Mouse (Mus musculus) megakaryocyte, embryonic 14.5 days (primary cell): Measurements from ENCODE around the gene Rasgrp3. TPM values are rescaled to one million over a fixed set of nuclear protein-coding genes. Genes with fewer than 3 reads are reported as not detected.

ENCODE experiments used
- H3K27me3 ChIP-seq: replicated peaks from 2 replicates; pipeline ENCODE3; 2012; ENCODE audit warnings: inconsistent platforms
- H3K36me3 ChIP-seq: replicated peaks from 2 replicates; pipeline ENCODE3; 2012; ENCODE audit warnings: low read length, inconsistent platforms, mixed read lengths
- H3K4me1 ChIP-seq: 2 replicates; pipeline ENCODE4 v1.6.1; 2012; ENCODE audit warnings: inconsistent platforms
- H3K4me3 ChIP-seq: replicated peaks from 2 replicates; pipeline ENCODE3; 2012; ENCODE audit warnings: moderate library complexity, mild to moderate bottlenecking, inconsistent platforms
- H3K9me3 ChIP-seq: 2 replicates; pipeline ENCODE4 v1.6.1; 2012; ENCODE audit warnings: inconsistent platforms
- FLI1 ChIP-seq: IDR thresholded peaks from 2 replicates; pipeline ENCODE4 v1.6.1; 2012; ENCODE audit warnings: low read length, inconsistent platforms, mixed read lengths
- GATA1 ChIP-seq: IDR thresholded peaks from 3 replicates; pipeline ENCODE4 v1.6.1; 2012; ENCODE audit warnings: mixed read lengths, low read length, inconsistent platforms, borderline replicate concordance
- polyA plus RNA-seq: library from polyadenylated mRNA; stranded (reverse); fragments of >175 nt; gene quantifications from 2 replicates; pipeline ENCODE4 v1.2.3, GENCODE M21; 2012; ENCODE audit warnings: low replicate concordance; ENCODE audit not compliant: insufficient read depth

Rasgrp3 gene
- polyA plus RNA-seq, 1 experiment, result 0.03 TPM

DNA sequence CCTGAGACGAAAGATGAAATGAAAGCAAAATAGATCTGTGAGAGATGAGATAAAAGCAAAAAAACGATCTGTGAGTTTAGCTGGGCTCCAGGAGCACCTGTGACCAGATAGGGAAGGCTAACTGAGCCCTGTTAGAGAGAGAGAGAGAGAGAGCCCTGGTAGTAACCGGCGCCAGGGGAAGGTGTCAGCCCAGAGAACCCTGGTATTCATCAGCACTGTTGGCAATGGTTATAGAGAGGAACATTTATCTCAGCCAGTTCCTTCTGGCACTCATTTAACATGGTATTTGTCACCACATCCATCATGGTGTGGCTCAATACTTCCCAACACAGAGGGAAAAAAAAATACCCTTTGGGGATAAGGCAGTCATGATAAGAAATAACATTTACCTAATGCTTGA is 80.9 kb downstream of the Rasgrp3 start:
- no peak overlapping the region for H3K4me3 ChIP-seq
- no peaks in the 10 kb centered on the region for H3K9me3 ChIP-seq
- no peak for TF ChIP-seq FLI1
- TF ChIP-seq GATA1, result no peak
- H3K4me1 ChIP-seq, result peaks cover 3% of the 10 kb centered on the region; the same call in 1 of the 2 replicates
- H3K27me3 ChIP-seq, result peaks cover 8% of the 10 kb centered on the region
- H3K36me3 ChIP-seq, result no peaks in the 10 kb centered on the region

DNA sequence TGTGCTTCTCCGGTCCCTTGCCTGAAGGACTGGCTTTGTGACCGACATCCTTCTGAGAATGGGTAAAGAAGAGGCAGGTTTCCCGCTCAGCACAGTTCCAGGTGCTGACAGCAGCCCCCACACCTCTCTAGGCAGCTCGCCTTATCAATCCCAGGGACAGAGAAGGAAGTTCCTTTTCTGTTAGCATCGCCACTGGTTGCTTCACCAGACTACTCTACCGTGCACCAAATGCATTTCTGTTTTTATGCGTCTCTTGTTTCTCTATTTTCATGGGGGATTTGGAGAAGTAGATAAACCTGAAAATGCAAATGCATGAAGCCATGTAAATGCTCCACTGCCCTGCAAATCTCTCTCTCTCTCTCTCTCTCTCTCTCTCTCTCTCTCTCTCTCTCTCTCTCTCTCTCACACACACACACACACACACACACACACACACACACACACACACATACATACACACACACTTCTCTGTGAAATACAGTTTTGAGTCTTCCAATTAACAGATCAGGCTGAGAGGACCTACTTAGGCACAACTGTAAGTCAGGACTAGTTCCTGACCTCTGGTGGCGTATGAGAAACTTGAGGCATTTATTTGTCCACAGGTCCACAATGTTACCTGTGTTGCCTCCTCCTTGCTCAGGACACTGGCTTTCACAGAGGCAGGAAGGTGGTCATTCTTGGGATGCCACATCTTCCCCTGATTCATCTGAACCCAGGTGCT is 82.6 kb downstream of the Rasgrp3 start:
- no peaks in the 10 kb centered on the region for H3K9me3 ChIP-seq
- TF ChIP-seq GATA1 (no peak), FLI1 (no peak)
- H3K4me1 ChIP-seq, result peaks cover 4% of the 10 kb centered on the region; the same call in 1 of the 2 replicates
- H3K4me3 ChIP-seq, result no peak overlapping the region
- no peaks in the 10 kb centered on the region for H3K36me3 ChIP-seq
- H3K27me3 ChIP-seq, result peaks cover 9% of the 10 kb centered on the region

DNA sequence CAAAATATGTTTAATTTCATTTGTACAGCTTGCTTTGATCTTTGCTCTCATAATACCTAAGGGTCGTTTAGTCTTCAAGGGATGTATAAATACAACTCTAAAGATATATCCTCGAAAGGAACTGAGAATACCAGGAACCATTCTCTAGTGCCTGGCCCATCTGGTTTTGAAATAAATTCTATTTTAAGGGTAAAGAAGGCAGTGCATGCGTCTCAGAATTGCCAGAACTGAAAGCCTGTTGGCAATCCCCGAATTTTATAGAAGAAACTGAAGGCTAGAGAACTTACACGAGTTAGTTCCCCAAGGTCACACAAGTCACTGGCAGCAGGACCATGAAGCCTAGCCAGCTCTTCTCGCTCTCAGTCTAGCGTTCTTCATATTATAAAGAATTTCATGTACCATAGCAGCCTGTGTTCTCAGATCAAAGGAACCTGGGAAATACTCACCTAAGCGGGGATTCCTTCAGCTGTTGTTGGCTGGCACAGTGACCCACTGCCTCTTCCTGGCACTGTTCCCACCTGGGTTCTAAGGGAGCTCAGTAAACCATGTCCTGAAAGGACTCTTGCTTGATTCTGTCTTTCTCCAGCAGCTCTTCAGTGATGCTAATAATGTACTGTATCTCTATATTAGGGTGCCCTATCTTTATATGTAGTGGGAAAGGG is 83.7 kb downstream of the Rasgrp3 start:
- H3K27me3 ChIP-seq, result peaks cover 9% of the 10 kb centered on the region
- no peaks in the 10 kb centered on the region for H3K36me3 ChIP-seq
- no peak overlapping the region for H3K4me3 ChIP-seq
- no peaks in the 10 kb centered on the region for H3K9me3 ChIP-seq
- peaks cover 14% of the 10 kb centered on the region for H3K4me1 ChIP-seq
- TF ChIP-seq FLI1, result no peak
- no peak for TF ChIP-seq GATA1

DNA sequence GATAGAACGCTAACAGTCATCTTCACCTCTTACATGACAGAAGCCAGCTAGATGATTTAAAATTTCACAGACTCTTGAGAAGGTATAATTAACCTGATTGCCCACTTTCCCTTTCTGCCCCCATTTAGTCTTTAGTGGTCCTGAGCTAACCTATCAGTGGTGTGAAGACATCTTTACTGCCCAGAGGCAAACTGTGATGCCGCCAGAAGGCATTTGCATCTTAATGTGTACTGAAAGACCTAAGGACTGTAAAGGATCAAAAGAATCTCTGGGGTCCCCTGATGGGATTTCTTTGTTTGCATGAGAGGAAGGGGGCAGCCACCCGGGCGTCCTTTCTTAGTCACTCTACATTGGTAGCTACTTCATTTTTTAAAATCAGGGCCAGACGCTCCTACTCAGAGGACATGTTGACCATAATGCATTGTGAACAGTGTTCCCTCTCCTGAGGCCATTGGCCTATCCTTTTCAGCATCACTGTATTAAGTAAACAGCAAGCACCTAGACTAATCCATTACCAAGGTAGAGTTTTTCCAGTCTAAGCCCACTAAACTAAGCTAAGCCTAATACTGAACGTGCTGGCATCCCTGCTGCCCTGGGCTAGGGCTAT is 85.6 kb downstream of the Rasgrp3 start:
- Histone ChIP-seq H3K9me3 (no peaks in the 10 kb centered on the region), H3K27me3 (peaks cover 7% of the 10 kb centered on the region), H3K4me1 (peaks cover 15% of the 10 kb centered on the region), H3K36me3 (no peaks in the 10 kb centered on the region), H3K4me3 (no peak overlapping the region)
- TF ChIP-seq FLI1, result no peak
- TF ChIP-seq GATA1, result no peak

DNA sequence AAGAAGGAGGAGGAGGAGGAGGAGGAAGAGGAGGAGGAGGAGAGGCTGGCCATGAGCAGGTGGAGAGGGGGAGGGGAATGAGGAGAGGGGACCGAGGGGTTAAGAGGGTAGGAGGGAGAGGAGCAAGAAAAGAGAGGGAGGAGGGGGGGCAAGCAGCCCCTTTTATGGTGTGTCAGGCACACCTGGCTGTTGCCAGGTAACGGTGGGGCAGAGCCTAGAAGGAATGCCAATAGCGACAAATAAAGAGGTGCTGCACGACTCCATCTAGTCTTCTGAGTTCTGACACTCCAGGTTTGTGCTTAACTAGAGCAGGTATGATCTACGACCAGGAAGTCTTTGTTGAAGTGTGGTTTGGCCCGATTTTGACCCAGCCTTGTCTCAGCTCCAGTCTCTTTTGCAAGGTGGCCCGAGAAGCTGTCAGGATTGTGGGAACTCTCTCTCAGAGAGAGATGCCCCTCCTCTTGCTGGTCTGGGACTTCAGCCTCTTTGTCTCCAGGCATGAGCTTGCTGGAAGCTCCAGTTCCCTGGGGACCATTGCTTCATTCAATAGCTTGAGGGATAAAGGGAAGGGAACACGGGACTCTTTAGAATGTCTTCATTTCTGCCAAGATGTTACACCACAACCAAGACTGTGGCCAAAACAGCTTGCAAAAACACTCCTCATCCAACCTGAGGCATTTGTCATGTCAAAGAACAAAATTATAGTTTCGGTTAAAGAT is 86.8 kb downstream of the Rasgrp3 start:
- Histone ChIP-seq H3K27me3 (peaks cover 7% of the 10 kb centered on the region), H3K36me3 (no peaks in the 10 kb centered on the region), H3K9me3 (no peaks in the 10 kb centered on the region), H3K4me3 (no peak overlapping the region), H3K4me1 (peaks cover 15% of the 10 kb centered on the region)
- TF ChIP-seq GATA1 (no peak), FLI1 (no peak)

DNA sequence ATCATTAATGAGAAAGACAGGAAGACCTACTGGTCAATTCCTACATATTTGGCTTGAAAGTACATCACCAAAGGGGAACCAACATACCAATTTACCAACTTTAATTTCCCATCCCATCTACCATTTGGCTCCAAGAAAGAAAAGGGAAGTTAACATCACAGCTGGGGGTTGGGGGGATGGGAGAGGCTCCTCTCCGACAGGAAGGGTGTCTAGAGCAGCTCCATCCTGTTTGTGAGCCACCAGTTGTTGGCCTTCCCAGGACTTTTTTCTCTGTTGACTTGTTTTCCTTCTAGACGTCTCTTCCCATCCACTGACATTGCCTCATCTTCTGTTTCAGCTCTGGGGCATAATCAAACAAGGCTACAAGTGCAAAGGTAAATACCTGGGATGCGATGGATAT is 88.1 kb downstream of the Rasgrp3 start:
- peaks cover 12% of the 10 kb centered on the region for H3K4me1 ChIP-seq
- H3K4me3 ChIP-seq, result no peak overlapping the region
- H3K27me3 ChIP-seq, result peaks cover 4% of the 10 kb centered on the region
- no peaks in the 10 kb centered on the region for H3K9me3 ChIP-seq
- H3K36me3 ChIP-seq, result no peaks in the 10 kb centered on the region
- TF ChIP-seq GATA1 (no peak), FLI1 (no peak)

DNA sequence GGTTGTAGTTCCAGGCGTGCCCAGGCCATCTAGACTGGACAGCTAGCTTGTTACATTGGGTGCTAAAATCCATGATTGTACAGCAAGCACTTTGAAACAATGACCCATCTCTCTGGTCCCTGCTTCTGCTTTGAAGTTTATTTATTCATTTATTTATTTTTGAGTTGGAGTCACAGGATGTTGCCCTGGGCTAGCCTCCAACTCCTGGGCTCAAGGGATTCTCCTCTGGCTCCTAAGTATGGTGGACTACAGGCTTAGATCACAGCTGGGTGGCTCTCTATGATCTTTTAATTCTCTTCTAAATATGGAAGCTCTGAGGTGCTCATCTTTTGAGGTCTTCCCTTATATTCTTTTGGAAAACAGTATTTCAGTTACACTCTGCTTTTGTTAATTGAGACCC is 90.7 kb downstream of the Rasgrp3 start:
- Histone ChIP-seq H3K9me3 (no peaks in the 10 kb centered on the region), H3K4me3 (no peak overlapping the region), H3K27me3 (peaks cover 4% of the 10 kb centered on the region), H3K36me3 (peaks cover 2% of the 10 kb centered on the region), H3K4me1 (peaks cover 16% of the 10 kb centered on the region)
- TF ChIP-seq FLI1 (no peak), GATA1 (no peak)

DNA sequence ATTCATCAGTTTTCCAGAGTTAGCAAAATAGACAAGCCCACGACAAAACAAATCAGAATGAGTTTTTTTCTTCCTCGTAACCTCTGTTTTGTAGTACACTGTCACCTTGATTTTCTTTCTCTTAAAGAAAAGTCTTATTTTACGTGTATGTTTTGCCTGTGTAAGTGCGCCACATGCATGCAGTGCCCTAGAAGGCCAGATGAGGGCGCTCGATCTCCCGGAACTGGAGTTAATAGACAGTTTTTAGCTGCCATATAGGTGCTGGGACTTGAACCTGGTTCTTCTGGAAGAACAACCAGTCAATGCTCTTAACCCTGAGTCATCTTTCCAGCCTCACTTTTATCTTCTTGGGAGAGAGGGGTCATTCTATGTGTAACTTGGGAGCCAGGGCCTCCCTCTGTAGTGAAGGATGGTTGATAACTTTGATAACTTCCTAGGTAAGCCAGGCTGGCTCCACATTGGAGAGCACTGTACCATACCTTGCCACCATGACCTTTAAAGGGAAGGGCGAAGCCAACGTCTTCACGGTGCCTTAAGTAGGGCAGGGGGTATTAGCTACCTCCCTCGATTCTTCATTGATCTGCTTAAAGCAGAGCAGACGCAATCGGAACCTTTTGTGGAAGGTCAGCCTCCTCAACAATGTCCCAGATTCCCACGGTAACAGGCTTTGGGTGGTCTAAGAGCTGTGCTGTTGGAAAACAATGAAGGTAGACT is 93.7 kb downstream of the Rasgrp3 start:
- H3K9me3 ChIP-seq, result no peaks in the 10 kb centered on the region
- H3K27me3 ChIP-seq, result peaks cover 2% of the 10 kb centered on the region
- peaks cover 5% of the 10 kb centered on the region for H3K4me1 ChIP-seq
- TF ChIP-seq FLI1 (no peak), GATA1 (no peak)
- peaks cover 4% of the 10 kb centered on the region for H3K36me3 ChIP-seq
- no peak overlapping the region for H3K4me3 ChIP-seq

DNA sequence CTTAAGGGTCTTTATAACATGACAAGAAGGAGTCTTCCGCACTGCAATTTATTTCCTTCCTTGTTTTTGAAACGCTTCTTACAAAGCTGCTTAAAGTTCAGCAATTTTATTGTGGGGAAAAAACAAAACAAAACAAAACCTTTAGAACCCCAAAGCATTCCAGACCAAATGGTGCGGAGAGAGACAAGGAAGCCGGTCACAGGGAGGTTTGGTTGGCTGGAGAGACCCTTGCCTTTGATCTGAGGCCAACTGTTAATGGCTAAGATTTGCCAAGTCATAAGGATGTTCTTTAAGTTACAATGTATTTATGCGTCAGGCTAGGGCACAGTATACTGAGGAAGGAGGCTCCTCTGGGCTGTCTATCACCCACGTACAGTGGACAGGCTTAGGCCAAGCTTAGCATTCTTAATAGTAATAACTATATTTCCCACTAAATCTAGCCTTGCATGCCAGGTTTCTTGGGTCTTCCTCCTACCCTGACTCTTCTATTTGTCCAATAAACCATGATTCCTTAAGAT is 96.8 kb downstream of the Rasgrp3 start:
- TF ChIP-seq GATA1 (no peak), FLI1 (no peak)
- Histone ChIP-seq H3K36me3 (peaks cover 32% of the 10 kb centered on the region), H3K4me1 (peaks cover 9% of the 10 kb centered on the region)

More for the DNA sequence above, 96.8 kb downstream of the Rasgrp3 start:
- Histone ChIP-seq H3K9me3 (no peaks in the 10 kb centered on the region), H3K27me3 (no peaks in the 10 kb centered on the region), H3K4me3 (no peak overlapping the region)
